Mouse (Mus musculus) small intestine, adult 2 months (tissue): Measurements from ENCODE around the gene Exoc2. TPM values are rescaled to one million over a fixed set of nuclear protein-coding genes. Genes with fewer than 3 reads are reported as not detected.

ENCODE experiments used
- H3K27ac ChIP-seq: fragments of 200-500 bp; 2 replicates; pipeline ENCODE4 v1.5.1; 2012; ENCODE audit warnings: low read depth, low read length, control low read depth, inconsistent platforms; ENCODE audit not compliant: insufficient read depth
- H3K27me3 ChIP-seq: fragments of 200-500 bp; 2 replicates; pipeline ENCODE4 v1.6.1; 2012; ENCODE audit warnings: mild to moderate bottlenecking, moderate library complexity, low read length, inconsistent platforms; ENCODE audit not compliant: control insufficient read depth, insufficient read depth
- H3K36me3 ChIP-seq: fragments of 200-500 bp; 2 replicates; pipeline ENCODE4 v1.6.1; 2012; ENCODE audit warnings: mild to moderate bottlenecking, low read length, control low read depth, inconsistent platforms; ENCODE audit not compliant: control insufficient read depth, insufficient read depth
- H3K4me1 ChIP-seq: fragments of 200-500 bp; 2 replicates; pipeline ENCODE4 v1.6.1; 2012; ENCODE audit warnings: low read length, inconsistent platforms, mixed read lengths; ENCODE audit not compliant: control insufficient read depth, insufficient read depth, insufficient read length
- H3K4me3 ChIP-seq: fragments of 200-500 bp; 2 replicates; pipeline ENCODE4 v1.5.1; 2012; ENCODE audit warnings: low read depth, mild to moderate bottlenecking, control low read depth, inconsistent platforms, low read length, moderate library complexity
- CTCF ChIP-seq: fragments of 200-500 bp; IDR thresholded peaks from 2 replicates; pipeline ENCODE4 v1.5.1; 2012; ENCODE audit warnings: low read depth, mild to moderate bottlenecking, control low read depth, inconsistent platforms, low read length, moderate library complexity, mixed read lengths; ENCODE audit not compliant: insufficient replicate concordance, insufficient read length; ENCODE audit errors: extremely low read depth
- POLR2A ChIP-seq: fragments of 200-500 bp; IDR thresholded peaks from 2 replicates; pipeline ENCODE4 v1.6.1; 2012; ENCODE audit warnings: low read depth, mild to moderate bottlenecking, control low read depth, inconsistent platforms, low read length, moderate library complexity
- WGBS: fragments of 180-500 bp; shearing (Covaris S2); methylation state at CpG from one replicate; pipeline ENCODE4 v1.1.7; 2018; 5-methylcytosine and 5-hydroxymethylcytosine counted together
- polyA plus RNA-seq: library from polyadenylated mRNA; depleted of rRNA; stranded (reverse); fragments of >200 nt; gene quantifications from 2 replicates; pipeline ENCODE4 v1.2.3, GENCODE M21; 2012

Gene Exoc2
- polyA plus RNA-seq, 1 experiment: 3.6 TPM

DNA sequence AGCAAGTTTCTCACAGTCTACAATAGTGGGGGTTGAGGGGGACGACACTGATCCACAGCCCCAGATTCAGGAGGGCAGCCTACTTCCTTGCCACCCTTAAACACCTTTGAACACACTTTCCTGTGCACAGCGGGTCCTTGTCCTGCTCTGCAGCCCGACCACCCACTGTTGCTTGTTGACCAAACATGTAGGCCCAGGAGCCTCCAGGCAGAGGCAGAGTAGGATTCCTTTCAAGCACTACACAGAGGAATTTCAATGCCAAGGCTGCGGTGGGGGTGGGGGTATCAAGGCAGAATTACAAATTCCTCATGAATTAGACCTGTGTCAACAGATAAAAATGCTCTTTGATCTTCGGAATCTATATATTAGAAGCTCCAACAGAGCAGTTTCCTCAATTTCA lies 82.7 kb downstream of the Exoc2 start:
- Histone ChIP-seq H3K4me3 (no peak overlapping the region), H3K27ac (no peak overlapping the region), H3K4me1 (no peaks in the 10 kb centered on the region), H3K36me3 (peaks cover 6% of the 10 kb centered on the region), H3K27me3 (no peaks in the 10 kb centered on the region)
- TF ChIP-seq POLR2A (no peak), CTCF (no peak)
- 74% methylated on average over 5 of the region's 5 CpGs for WGBS

DNA sequence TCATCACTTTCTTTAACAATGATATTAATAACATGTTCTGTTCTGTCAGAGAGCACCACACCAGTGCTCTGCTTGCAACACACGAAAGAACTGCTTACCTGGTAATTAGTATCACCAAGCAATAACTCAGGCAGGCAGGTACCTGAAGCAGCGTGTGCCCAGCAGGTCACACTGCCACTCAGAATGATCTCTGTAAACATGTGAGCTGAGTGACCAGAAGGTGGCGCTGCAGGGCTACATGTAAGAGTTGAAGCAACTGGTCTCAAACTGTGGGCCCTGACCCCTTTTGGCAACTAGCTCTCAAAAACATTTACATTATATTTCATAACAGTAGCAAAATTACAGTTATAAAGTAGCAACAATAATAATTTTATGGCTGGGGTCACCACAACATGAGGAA lies 85.4 kb downstream of the Exoc2 start:
- H3K4me1 ChIP-seq: no peaks in the 10 kb centered on the region
- H3K4me3 ChIP-seq: no peak overlapping the region
- H3K27ac ChIP-seq: no peak overlapping the region
- WGBS: 30% methylated on average over 3 of the region's 3 CpGs
- TF ChIP-seq POLR2A (no peak), CTCF (peak; percentile 81; the same call in 1 of the 2 replicates)
- H3K36me3 ChIP-seq: peaks cover 19% of the 10 kb centered on the region
- no peaks in the 10 kb centered on the region for H3K27me3 ChIP-seq

DNA sequence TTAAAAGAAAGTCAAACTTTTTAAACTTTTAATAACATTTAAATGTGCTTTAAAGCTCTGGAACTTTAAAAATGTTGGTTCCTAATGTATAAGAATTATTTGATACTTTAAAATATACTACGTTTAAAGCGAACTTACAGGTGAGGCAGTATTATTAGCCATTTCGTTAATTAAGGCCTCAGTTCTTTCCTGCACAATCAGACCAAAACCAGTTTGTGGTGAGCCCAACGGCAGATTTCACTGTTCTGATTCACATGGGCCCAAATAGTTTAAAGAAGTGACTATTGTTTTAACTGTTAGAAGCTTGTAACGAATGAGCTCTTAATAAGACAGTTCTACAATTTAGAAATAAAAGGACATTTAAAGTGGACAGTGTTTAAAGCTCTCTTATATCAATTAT lies 93.6 kb downstream of the Exoc2 start:
- no peak overlapping the region for H3K27ac ChIP-seq
- no peak overlapping the region for H3K4me3 ChIP-seq
- WGBS: 90% methylated on average over 5 of the region's 5 CpGs
- H3K36me3 ChIP-seq: peaks cover 20% of the 10 kb centered on the region
- H3K4me1 ChIP-seq: no peaks in the 10 kb centered on the region
- H3K27me3 ChIP-seq: no peaks in the 10 kb centered on the region
- TF ChIP-seq POLR2A (no peak), CTCF (no peak)

DNA sequence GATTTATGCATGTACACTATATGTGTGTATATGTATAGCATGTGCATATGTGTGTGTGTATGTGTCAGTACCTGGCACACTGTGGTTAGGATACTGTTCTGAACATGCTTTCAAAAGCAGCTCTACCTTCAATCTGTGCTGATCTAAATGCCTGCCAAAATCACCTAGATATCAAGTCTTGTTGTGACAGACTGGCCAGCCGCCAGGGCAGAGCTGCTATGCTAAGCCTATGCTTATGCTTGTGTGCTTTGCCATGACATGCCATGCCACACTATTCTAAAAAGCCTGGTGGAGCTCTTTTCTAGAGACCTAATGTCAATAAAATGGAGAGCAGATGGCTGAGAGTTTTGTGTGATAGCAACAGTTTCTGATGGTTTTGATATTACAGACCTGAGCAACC lies 94.0 kb downstream of the Exoc2 start:
- no peaks in the 10 kb centered on the region for H3K27me3 ChIP-seq
- H3K36me3 ChIP-seq: peaks cover 17% of the 10 kb centered on the region
- WGBS: 87% methylated on average over 1 of the region's 1 CpGs
- H3K4me1 ChIP-seq: no peaks in the 10 kb centered on the region
- H3K4me3 ChIP-seq: no peak overlapping the region
- TF ChIP-seq POLR2A: no peak
- TF ChIP-seq CTCF: no peak
- H3K27ac ChIP-seq: no peak overlapping the region

DNA sequence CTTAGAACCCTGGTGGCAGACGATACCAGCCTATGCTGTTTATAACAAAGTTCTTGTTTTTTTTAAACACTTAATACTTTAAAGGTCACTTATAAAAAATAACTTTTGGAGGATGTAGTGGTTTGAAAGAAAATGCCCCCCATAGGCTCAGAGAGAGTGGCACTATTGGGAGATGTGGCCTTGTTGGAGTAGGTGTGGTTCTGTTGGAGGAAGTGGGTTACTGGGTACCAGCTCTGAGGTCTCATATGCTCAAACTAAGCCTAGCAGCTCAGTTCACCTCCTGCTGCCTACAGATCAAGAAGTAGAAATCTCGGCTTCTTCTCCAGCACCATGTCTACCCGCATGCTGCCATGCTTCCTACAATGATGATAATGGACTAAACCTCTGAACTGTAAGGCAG lies 98.1 kb downstream of the Exoc2 start:
- no peak for TF ChIP-seq POLR2A
- TF ChIP-seq CTCF: no peak
- Histone ChIP-seq H3K4me1 (no peaks in the 10 kb centered on the region), H3K36me3 (peaks cover 21% of the 10 kb centered on the region), H3K4me3 (no peak overlapping the region), H3K27me3 (no peaks in the 10 kb centered on the region), H3K27ac (no peak overlapping the region)
- 95% methylated on average over 3 of the region's 3 CpGs for WGBS

DNA sequence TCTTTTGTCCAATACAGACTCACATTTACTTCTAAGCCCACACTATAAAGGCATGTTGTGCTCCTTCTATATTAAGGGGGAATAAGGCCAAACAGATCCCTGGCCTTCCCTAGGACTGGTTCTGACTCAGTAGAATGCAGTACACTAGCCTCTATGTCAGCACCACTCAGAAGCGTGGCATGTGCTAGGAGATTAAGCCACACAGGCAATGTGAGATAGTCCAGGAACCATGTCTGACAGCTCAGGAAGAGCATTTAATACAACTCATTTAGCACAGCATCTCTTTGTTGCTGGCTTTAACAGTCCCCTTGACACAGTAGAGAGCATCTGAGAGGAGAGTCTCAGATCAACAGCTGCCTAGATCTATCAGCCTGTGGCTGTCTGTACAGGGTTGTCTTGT lies 100.4 kb downstream of the Exoc2 start:
- no peak for TF ChIP-seq CTCF
- no peak for TF ChIP-seq POLR2A
- WGBS: 90% methylated on average over 1 of the region's 1 CpGs
- no peak overlapping the region for H3K4me3 ChIP-seq

DNA sequence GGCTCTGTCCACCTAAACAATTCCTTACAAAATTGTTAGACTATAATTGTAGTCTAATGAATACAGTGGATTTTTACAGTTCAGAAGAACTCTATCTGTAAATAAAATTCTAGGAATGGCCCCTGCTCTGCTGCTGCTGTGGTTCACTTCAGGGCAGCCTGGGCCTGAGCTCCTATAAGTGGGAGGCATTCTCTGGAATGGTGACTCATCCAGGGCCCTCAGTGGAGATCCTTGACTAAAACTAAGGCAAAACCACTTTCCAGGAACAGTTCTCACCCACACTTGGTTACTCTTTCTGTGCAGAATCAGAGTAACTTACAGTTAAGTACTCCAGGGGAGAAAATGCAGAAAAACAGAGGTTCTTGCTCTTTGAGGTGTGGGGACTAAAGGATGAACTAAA lies 108.4 kb downstream of the Exoc2 start:
- no peak overlapping the region for H3K27ac ChIP-seq
- TF ChIP-seq CTCF (no peak), POLR2A (no peak)
- H3K4me3 ChIP-seq: no peak overlapping the region
- H3K4me1 ChIP-seq: no peaks in the 10 kb centered on the region
- H3K36me3 ChIP-seq: peaks cover 22% of the 10 kb centered on the region
- no peaks in the 10 kb centered on the region for H3K27me3 ChIP-seq

More for the DNA sequence above, 100.4 kb downstream of the Exoc2 start:
- no peaks in the 10 kb centered on the region for H3K27me3 ChIP-seq
- H3K4me1 ChIP-seq: no peaks in the 10 kb centered on the region
- H3K36me3 ChIP-seq: peaks cover 29% of the 10 kb centered on the region
- H3K27ac ChIP-seq: no peak overlapping the region

DNA sequence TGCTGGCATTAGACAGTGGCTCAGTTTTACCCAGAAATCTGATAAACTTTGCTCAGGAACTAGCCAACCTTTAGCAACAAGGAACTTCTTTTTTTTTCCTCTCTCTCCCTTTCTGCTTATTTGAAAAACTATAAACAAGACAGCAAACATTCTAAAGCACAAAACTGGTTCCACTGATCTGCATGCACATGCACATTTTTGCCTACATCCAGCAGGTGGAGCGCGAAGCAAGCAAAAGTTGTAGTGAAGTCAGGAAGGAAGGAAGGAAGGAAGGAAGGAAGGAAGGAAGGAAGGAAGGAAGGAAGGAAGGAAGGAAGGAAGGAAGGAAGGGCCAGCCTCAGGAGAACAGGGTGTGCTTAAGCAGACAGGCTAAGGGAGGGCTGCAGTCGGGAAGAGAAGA lies 109.9 kb downstream of the Exoc2 start:
- WGBS: 83% methylated on average over 3 of the region's 3 CpGs
- Histone ChIP-seq H3K27me3 (no peaks in the 10 kb centered on the region), H3K36me3 (peaks cover 18% of the 10 kb centered on the region), H3K4me1 (no peaks in the 10 kb centered on the region), H3K27ac (no peak overlapping the region), H3K4me3 (no peak overlapping the region)
- TF ChIP-seq POLR2A (no peak), CTCF (no peak)
